Mouse (Mus musculus) kidney, adult 8-10 months (tissue): Measurements from ENCODE around the gene Hnrnpa3.
"Not testable (repeated sequence)": the region's sequence is repeated elsewhere in the genome, so short reads cannot be mapped to it uniquely, and the experiment has no call there.

ENCODE experiments used
- DNase-seq, 2 experiments: peaks; one replicate each; pipeline ENCODE4 v3.0.0; 2022

Hnrnpa3 gene

DNA sequence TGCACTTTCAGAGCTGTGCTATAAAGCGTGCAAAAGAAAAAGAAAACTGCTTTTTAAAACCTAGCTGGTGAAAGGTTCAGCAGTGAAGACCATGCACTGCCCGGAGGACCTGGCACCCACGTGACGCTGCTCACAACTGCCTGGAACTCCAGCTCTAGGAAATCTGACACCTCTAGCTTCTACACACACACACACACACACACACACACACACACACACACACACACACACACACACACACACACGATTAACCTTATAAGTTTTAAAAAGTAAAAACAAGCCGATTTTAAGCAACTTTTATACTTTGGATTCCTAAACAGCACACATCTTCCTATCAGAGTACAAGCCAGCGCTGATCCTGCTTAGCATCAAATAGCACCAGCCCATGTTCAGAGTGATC, 22.4 kb downstream of the Hnrnpa3 start:
- DNase-seq, result peak in 1 of 2 experiments; percentile 64

- peak; percentile 74 to 76 for DNase-seq
These were observed 24.1 kb downstream of the Hnrnpa3 start for GRCm38 (mm10) chr2:75682978-75683709.

- no peak for DNase-seq
These were observed 25.5 kb downstream of the Hnrnpa3 start for GRCm38 (mm10) chr2:75684526-75684925.

- no peak for DNase-seq
These were observed 26.4 kb downstream of the Hnrnpa3 start for GRCm38 (mm10) chr2:75685458-75685861.

- DNase-seq, result peak in 1 of 2 experiments; percentile 3
These were observed 28.1 kb downstream of the Hnrnpa3 start for GRCm38 (mm10) chr2:75687040-75687749.

DNA sequence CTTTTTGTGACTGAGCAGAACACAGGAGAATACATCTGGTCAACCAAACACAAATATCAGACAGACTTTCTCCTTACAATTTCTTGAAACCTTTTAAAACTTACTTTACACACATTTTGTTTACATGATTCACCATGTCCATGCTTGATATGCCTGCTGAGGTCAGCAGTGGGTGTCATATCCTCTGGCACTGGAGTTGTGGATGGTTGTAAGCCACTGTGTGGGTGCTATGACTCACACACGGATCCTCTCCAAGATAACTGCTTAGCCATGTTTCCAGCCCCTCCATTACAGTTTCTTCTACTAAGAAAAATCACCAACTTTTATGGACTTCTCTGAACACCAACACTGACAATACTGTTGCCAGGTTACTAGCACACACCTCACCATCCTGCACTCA, 29.8 kb downstream of the Hnrnpa3 start:
- DNase-seq, result no peak

GRCm38 (mm10) chr2:75689482-75690158, 30.6 kb downstream of the Hnrnpa3 start:
- DNase-seq, result no peak

- DNase-seq, result no peak
These were observed 31.6 kb downstream of the Hnrnpa3 start for GRCm38 (mm10) chr2:75690656-75691055.

DNA sequence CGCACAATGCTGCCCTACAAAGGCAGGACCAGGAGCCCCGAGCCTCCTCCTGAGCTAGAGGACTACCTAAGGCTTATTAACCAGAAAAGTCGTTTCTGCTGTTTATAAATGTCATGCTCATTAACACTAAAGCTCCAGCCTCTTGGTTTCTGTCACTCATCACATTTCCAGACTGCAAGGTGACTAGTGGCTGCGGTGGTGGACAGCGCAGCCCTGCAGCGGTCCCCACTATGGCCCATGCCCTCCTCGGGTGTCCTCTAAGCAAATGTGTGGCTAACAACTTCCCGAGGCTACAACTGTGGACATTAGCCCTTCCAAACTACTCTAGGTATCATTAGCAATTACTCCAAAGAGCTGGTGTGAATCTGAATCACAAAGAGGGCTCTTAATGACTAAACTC, 32.3 kb downstream of the Hnrnpa3 start:
- no peak for DNase-seq

DNA sequence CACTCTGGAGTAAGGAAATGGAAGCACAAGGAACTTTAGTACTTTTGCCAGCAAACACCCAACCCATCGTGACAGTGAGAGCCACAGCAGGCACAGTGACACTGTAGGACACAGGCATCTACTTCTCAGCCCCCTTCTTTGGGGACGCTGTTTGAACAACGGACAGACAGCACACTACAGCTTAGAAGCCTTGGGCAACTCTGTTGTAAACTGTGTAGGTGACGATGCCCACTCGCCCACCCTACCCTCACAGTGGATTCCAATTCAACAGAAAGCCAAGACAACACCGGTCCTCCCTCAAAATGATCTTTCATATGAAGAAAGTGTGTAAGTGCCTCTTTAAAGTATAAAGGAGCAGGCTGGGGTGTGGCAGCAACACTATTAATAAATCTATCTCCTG, 33.3 kb downstream of the Hnrnpa3 start:
- DNase-seq, result peak in 1 of 2 experiments; percentile 1

DNA sequence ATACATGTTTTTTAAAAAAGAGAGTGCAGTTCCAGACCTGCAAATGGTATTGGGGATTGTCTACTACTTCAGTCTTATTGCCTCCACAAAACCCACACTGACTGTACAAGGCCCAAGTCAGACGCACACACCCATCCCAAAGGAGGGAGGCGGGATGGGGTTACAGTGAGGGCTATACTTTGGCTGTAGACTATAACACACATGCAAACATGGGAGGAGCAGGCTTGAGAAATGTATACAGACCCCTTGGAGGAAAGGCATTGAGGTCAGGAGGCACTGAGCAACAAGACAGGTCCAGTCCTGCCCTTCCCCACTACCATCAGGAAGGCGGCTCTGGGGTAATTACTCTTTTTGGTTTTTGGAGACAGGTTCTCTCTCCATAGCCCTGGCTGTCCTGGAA, 35.9 kb downstream of the Hnrnpa3 start:
- DNase-seq, result not testable (repeated sequence)

DNA sequence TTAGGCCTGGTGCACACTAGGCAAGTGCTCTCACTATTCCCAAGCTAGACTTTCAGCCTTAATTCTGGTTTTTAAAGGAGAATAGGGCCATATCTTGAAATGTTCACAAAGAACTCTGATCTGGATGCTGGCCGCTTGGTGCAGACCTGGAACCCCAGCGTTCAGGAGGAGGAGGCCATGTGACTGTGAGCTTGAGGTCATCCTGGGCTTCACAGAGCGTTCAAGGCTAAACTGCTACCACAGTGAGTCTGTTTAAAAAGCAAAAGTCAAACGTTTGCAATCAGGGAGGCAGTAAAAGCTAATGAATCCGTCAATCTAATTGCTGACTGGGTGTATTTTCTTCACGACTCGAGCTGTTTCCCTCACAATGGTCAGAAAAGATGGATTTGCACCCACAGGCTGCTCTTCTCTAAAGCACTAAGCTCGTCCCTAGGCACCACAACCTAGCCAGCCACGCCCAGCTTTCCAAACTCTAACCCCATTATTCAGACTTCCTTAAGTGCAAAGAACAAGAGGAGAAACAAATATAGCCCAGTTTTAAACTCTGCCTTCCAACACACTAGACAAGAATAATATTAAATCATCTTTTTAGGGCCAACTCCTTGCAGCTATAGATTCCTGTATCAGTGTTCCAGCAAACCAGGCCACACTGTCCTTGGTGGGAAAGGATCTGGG, 36.8 kb downstream of the Hnrnpa3 start:
- DNase-seq, result no peak

DNA sequence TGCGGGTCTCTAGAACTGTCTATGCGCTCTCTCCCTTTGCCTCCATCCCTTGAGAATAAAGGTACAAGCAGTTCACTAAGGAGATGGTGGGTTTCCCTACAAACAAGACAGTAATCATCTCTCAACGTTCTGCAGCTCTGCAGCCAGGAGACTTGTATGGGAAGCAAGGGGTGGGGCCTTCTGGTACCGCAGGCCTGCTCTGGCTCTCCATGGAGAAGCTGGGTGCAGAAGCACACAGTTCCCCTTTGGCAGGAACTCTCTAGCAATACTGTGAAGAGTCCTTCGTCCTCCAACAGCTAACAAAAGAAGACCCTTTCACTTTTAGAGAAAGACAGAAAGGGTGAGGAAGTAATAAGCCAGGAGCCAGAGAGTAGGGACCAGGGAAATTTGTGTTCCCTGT, 37.3 kb downstream of the Hnrnpa3 start:
- no peak for DNase-seq

- peak in 1 of 2 experiments; percentile 40 for DNase-seq
These were observed 38.2 kb downstream of the Hnrnpa3 start for GRCm38 (mm10) chr2:75697222-75697621.

DNA sequence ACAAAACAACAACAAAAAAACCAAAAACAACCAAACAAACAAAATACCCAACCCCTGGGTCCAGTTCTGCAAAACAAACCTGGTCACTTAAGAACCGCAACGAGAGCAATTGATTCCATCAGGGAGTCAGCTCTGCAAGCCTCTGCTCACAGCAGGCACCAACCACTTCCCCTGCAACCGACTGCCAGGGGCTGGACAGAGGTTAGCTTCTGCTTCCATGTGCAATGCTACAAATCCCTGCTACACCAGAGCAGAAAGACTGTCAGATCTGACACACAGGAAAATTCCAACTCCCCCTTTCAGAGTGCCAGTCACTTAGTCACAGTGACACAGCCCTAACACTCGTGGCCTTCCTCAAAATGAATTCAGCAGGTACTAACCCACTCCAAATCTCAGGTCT, 38.9 kb downstream of the Hnrnpa3 start:
- DNase-seq, result no peak

DNA sequence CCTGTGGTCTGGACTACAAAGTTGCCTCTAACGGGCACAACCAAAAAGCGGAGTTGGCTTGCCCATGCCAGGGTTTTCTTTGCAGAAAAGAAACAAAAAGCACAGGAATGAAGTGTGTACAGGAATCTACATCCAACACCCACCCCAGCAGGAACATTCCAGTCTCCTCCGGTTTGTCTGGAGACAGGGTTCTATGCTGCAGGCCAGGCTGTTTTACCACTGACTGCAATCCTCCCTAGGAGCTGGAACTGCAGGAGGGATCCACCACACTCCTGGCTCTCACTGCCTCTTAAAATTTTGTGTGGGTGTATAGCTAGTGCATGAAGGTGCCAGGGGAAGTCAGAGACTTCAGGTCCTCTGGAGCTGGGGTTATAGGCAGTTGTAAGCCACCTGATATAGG, 39.8 kb downstream of the Hnrnpa3 start:
- DNase-seq, result no peak

DNA sequence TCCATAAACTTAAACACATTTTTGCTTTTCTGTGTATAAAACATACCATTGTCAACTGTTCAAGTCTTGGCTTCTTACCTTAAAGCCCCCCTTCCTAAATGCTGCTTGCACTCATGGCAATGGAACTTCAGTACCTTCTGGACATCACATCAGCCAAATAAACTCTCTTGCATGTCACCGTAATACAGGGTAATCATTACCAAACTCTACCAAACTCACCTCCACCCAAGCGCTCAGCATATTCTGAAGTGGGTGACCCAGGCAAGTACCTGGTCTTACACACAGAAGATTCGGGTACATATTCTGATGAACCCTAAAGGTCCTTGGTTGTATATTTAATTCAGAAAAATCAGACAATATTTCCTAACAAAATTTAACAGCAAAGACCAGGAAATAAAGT, 41.5 kb downstream of the Hnrnpa3 start:
- no peak for DNase-seq

DNA sequence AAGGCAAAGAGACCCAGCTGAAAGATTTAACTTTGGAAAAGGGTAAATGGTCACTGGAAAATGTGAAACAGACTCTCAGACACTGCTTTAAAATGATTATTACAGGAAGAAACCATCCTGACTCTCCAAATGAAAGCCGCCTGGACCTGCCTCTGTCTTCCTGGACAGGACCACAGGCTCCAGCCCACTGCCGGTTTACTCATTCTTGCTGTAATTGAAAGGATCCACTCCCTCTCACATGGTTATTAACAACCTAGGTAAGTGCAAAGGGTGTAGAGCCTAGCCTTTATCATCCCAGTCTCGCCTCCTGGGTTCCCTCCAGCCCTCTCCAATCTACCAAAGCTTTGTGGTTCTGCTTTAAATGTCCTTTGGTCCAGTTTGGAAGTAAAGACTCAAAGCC, 42.1 kb downstream of the Hnrnpa3 start:
- DNase-seq, result no peak

GRCm38 (mm10) chr2:75701822-75702587, 42.9 kb downstream of the Hnrnpa3 start:
- no peak for DNase-seq

GRCm38 (mm10) chr2:75702588-75702976, 43.5 kb downstream of the Hnrnpa3 start:
- DNase-seq, result peak; percentile 54 to 75

DNA sequence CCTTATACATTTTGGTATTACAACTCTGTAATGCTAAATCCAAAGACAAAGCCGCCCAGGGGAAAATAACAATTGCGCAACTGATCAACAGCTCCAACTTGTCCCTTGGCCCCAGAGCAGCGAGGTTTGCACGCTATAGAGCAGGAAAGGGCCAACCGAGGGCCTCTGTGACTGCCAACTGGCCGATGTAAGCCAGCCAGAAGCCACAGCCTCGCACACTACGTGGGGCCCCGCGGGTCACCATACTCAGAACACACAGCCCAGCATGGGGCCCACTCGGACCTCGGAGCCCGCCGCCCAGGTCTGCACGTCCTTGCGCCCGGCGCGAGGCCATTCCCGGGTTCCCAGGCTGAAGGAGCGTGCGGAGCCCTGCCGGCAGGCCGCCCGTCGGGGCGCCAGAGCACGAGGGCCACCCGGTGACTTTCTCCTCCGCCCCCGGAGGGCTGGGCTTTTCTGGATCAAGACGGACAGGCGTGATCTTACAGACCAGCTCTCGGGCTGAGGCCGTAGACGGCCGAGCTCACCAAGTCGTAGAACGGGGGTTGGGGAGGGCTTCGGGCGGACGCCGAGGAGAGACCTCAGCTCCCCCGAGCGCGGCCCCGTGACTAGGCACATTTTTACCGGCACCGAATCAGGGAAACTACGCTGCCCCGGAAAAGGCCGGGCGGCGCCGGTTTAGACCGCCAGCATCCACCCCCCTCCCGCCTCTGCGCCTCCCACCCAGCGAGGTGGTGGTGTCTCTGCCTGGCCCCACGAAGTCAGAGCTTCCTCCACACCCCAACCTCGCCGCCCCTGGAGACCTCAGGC, 44.5 kb downstream of the Hnrnpa3 start:
- peak; percentile 95 to 96 for DNase-seq
